In genomic region chr9:70271631-70272030, GRCm38 (mm10) we compare ENCODE assay signal across 27 mouse cellular contexts.
DNase-seq lines count a peak whose midpoint lies in the region; ATAC-seq and TF ChIP-seq lines count a peak whose summit lies in the region.
"Had no signal": no experiment of that assay in that cellular context is flagged by ENCODE, and none has a peak within 500 bp of the region (broad histone marks: within the 10 kb centered on the region; RNA-seq: fewer than 3 reads in every experiment).

No protein-coding gene starts in this region.

- dilution Hi-C loops in CH12.LX (cut with MboI; ENCODE audit: extremely low pct_ligation_motif_present, extremely low pct_unique_long_range_greater_than_20kb, low sequenced_read_pairs): no loop called here

- no peak for TF ChIP-seq EP300 in CH12.LX (IDR thresholded peaks at IDR 0.05; ENCODE audit: low read length)
- TF ChIP-seq EP300 in liver, postnatal 0 days (IDR thresholded peaks at IDR 0.05; ENCODE audit: low read depth): no peak

- TF ChIP-seq RAD21 in CH12.LX (IDR thresholded peaks at IDR 0.05; ENCODE audit: low read depth, low read length): no peak

- in situ Hi-C loops in CH12.LX (cut with MboI; ENCODE audit: low pct_ligation_motif_present, low pct_unique_long_range_greater_than_20kb, low sequenced_read_pairs): no loop called here

- no peak for TF ChIP-seq POLR2A in kidney, adult 2 months (IDR thresholded peaks at IDR 0.05; ENCODE audit: low read depth, low read length)
- TF ChIP-seq POLR2A in CH12.LX (IDR thresholded peaks at IDR 0.05; ENCODE audit: low read depth, low read length): 0 out of 2 replicates have a peak, but pooled peaks have one; percentile 22

- H3K9me3 ChIP-seq in liver, embryonic 15.5 days (replicated peaks): no peaks in the 10 kb centered on the region
- no peaks in the 10 kb centered on the region for H3K9me3 ChIP-seq in liver, embryonic 12.5 days (replicated peaks)
- peaks cover 3% of the 10 kb centered on the region for H3K9me3 ChIP-seq in CH12.LX (replicated peaks; ENCODE audit: low read length)
- no peaks in the 10 kb centered on the region for H3K9me3 ChIP-seq in liver, postnatal 0 days (ENCODE audit: low read length)
- no peaks in the 10 kb centered on the region for H3K9me3 ChIP-seq in hindbrain, embryonic 10.5 days
- H3K9me3 ChIP-seq: embryonic facial prominence, embryonic 12.5 days; forebrain, embryonic 12.5 days; G1E; heart, embryonic 15.5 days; limb, embryonic 12.5 days; neural tube, embryonic 13.5 days had no signal

- no peak for TF ChIP-seq CTCF in kidney, adult 2 months (conservative IDR thresholded peaks at IDR 0.05; ENCODE audit: insufficient read depth, insufficient read length, low read depth, low read length)
- TF ChIP-seq CTCF in CH12.LX (conservative IDR thresholded peaks at IDR 0.05 in 1 of 2, IDR thresholded peaks at IDR 0.05 in 1 of 2; ENCODE audit: low read depth in 2 of 2, low read length in 2 of 2): no peak
- no peak for TF ChIP-seq CTCF in liver, postnatal 0 days (IDR thresholded peaks at IDR 0.05; ENCODE audit: low read depth)

- ATAC-seq in liver, embryonic 15.5 days (ENCODE audit: insufficient read depth): no peak
- ATAC-seq in liver, embryonic 12.5 days: no peak
- ATAC-seq in liver, postnatal 0 days: peak; percentile 41
- ATAC-seq: inflammation-experienced regulatory T-cells, adult 6 months; midbrain, embryonic 16.5 days had no signal

- peaks cover 29% of the 10 kb centered on the region for H3K79me2 ChIP-seq in CH12.LX (replicated peaks; ENCODE audit: control insufficient read depth, extremely low read depth, insufficient read depth, poor library complexity, severe bottlenecking)

- H3K27ac ChIP-seq in kidney, adult 2 months (ENCODE audit: insufficient read depth, low read depth, low read length): peak overlapping the region; percentile 87
- peak overlapping the region; percentile 62 for H3K27ac ChIP-seq in liver, embryonic 15.5 days (replicated peaks)
- H3K27ac ChIP-seq in liver, embryonic 12.5 days: no peak overlapping the region
- H3K27ac ChIP-seq in CH12.LX (ENCODE audit: insufficient read depth, low read depth): no peak overlapping the region
- H3K27ac ChIP-seq in liver, postnatal 0 days (ENCODE audit: low read depth): peak overlapping the region; percentile 90
- no peak overlapping the region for H3K27ac ChIP-seq in hindbrain, embryonic 10.5 days
- H3K27ac ChIP-seq: embryonic facial prominence, embryonic 12.5 days; forebrain, embryonic 12.5 days; heart, embryonic 15.5 days; hindbrain, embryonic 14.5 days; limb, embryonic 12.5 days; neural tube, embryonic 13.5 days had no signal

- no peak overlapping the region for H3K9ac ChIP-seq in liver, embryonic 15.5 days
- no peak overlapping the region for H3K9ac ChIP-seq in liver, embryonic 12.5 days
- no peak overlapping the region for H3K9ac ChIP-seq in CH12.LX (ENCODE audit: insufficient read depth, low read depth)
- H3K9ac ChIP-seq in liver, postnatal 0 days (replicated peaks): no peak overlapping the region
- H3K9ac ChIP-seq: embryonic facial prominence, embryonic 12.5 days; forebrain, embryonic 12.5 days; heart, embryonic 15.5 days; hindbrain, embryonic 14.5 days; limb, embryonic 12.5 days; neural tube, embryonic 13.5 days had no signal

- H3K4me1 ChIP-seq in kidney, adult 2 months (ENCODE audit: control insufficient read depth, insufficient read depth, low read length): peaks cover 36% of the 10 kb centered on the region
- H3K4me1 ChIP-seq in liver, embryonic 15.5 days (replicated peaks): no peaks in the 10 kb centered on the region
- H3K4me1 ChIP-seq in liver, embryonic 12.5 days: 0 out of 2 replicates have a peak, but pooled peaks cover 2% of the 10 kb centered on the region
- H3K4me1 ChIP-seq in CH12.LX (ENCODE audit: control insufficient read depth in 1 of 2, insufficient read depth in 2 of 2): peaks cover 8 to 55% of the 10 kb centered on the region in 2 experiments
- peaks cover 8% of the 10 kb centered on the region; the same call in 1 of the 2 replicates for H3K4me1 ChIP-seq in liver, postnatal 0 days (ENCODE audit: insufficient read depth)
- peaks cover 15% of the 10 kb centered on the region for H3K4me1 ChIP-seq in hindbrain, embryonic 10.5 days (replicated peaks)
- H3K4me1 ChIP-seq: embryonic facial prominence, embryonic 12.5 days; heart, embryonic 15.5 days had no signal

- DNase-seq in kidney, adult 2 months: no peak
- no peak for DNase-seq in kidney, adult 11 months
- DNase-seq in CH12.LX (ENCODE audit: extremely low read depth): no peak
- DNase-seq in liver, postnatal 0 days: no peak
- no peak for DNase-seq in hindbrain, embryonic 10.5 days (ENCODE audit: low spot score)
- DNase-seq: adrenal gland, postnatal 36 days; cerebellum, postnatal 10 days; gastrocnemius, postnatal 36 days; heart, postnatal 36 days; lung, adult 2 months; retina, postnatal 1 day; right cerebral cortex, postnatal 25 days; thymus, postnatal 25 days had no signal

- no peaks in the 10 kb centered on the region for H3K27me3 ChIP-seq in kidney, adult 2 months (replicated peaks; ENCODE audit: control insufficient read depth, insufficient read depth, low read length)
- no peaks in the 10 kb centered on the region for H3K27me3 ChIP-seq in liver, embryonic 15.5 days
- H3K27me3 ChIP-seq in liver, embryonic 12.5 days (replicated peaks): no peaks in the 10 kb centered on the region
- no peaks in the 10 kb centered on the region for H3K27me3 ChIP-seq in CH12.LX (replicated peaks)
- no peaks in the 10 kb centered on the region for H3K27me3 ChIP-seq in liver, postnatal 0 days (ENCODE audit: insufficient read depth, low read length)
- no peaks in the 10 kb centered on the region for H3K27me3 ChIP-seq in hindbrain, embryonic 10.5 days (ENCODE audit: insufficient read depth, poor library complexity, severe bottlenecking)
- H3K27me3 ChIP-seq: embryonic facial prominence, embryonic 12.5 days; forebrain, embryonic 12.5 days; heart, embryonic 15.5 days; limb, embryonic 12.5 days; neural tube, embryonic 13.5 days; Patski had no signal

- H3K36me3 ChIP-seq in kidney, adult 2 months (ENCODE audit: control insufficient read depth, insufficient read depth, low read length): no peaks in the 10 kb centered on the region
- H3K36me3 ChIP-seq in liver, embryonic 15.5 days (replicated peaks): no peaks in the 10 kb centered on the region
- no peaks in the 10 kb centered on the region for H3K36me3 ChIP-seq in liver, embryonic 12.5 days
- peaks cover 14 to 91% of the 10 kb centered on the region in 2 experiments for H3K36me3 ChIP-seq in CH12.LX (replicated peaks in 1 of 2; ENCODE audit: control insufficient read depth in 1 of 2, insufficient read depth in 1 of 2, low read length in 1 of 2)
- no peaks in the 10 kb centered on the region for H3K36me3 ChIP-seq in liver, postnatal 0 days (replicated peaks; ENCODE audit: insufficient read depth, low read length)
- no peaks in the 10 kb centered on the region for H3K36me3 ChIP-seq in hindbrain, embryonic 10.5 days
- H3K36me3 ChIP-seq: embryonic facial prominence, embryonic 12.5 days; forebrain, embryonic 12.5 days; G1E; heart, embryonic 15.5 days; limb, embryonic 12.5 days; neural tube, embryonic 13.5 days had no signal

- no peak overlapping the region for H3K4me3 ChIP-seq in kidney, adult 2 months (ENCODE audit: insufficient read depth, low read depth, low read length)
- no peak overlapping the region for H3K4me3 ChIP-seq in liver, embryonic 15.5 days (replicated peaks)
- H3K4me3 ChIP-seq in liver, embryonic 12.5 days: no peak overlapping the region
- no peak overlapping the region for H3K4me3 ChIP-seq in CH12.LX (replicated peaks in 1 of 3; ENCODE audit: low read depth in 2 of 3, low read length in 2 of 3, poor library complexity in 1 of 3)
- H3K4me3 ChIP-seq in liver, postnatal 0 days (ENCODE audit: low read depth, low read length): no peak overlapping the region
- no peak overlapping the region for H3K4me3 ChIP-seq in hindbrain, embryonic 10.5 days
- H3K4me3 ChIP-seq: embryonic facial prominence, embryonic 12.5 days; erythroblast, embryonic 14.5 days; forebrain, embryonic 12.5 days; heart, embryonic 15.5 days; limb, embryonic 12.5 days; myocyte; neural tube, embryonic 13.5 days had no signal

- no peak overlapping the region for H3K4me2 ChIP-seq in liver, embryonic 15.5 days
- H3K4me2 ChIP-seq in liver, embryonic 12.5 days: no peak overlapping the region
- H3K4me2 ChIP-seq in CH12.LX (ENCODE audit: insufficient read depth, low read depth, poor library complexity, severe bottlenecking): no peak overlapping the region
- 0 out of 2 replicates have a peak overlapping the region, but pooled peaks have one; percentile 9 for H3K4me2 ChIP-seq in liver, postnatal 0 days (ENCODE audit: low read depth, low read length)
- H3K4me2 ChIP-seq: embryonic facial prominence, embryonic 12.5 days; forebrain, embryonic 12.5 days; heart, embryonic 15.5 days; hindbrain, embryonic 14.5 days; limb, embryonic 12.5 days; neural tube, embryonic 13.5 days had no signal

- WGBS in kidney, adult 2 months: 71% methylated on average over 9 of the region's 9 CpGs
- WGBS in liver, embryonic 15.5 days (ENCODE audit: insufficient replicate concordance): 67% methylated on average over 9 of the region's 9 CpGs
- 77% methylated on average over 9 of the region's 9 CpGs for WGBS in liver, embryonic 12.5 days (ENCODE audit: insufficient replicate concordance)
- WGBS in liver, postnatal 0 days (ENCODE audit: insufficient replicate concordance): 85% methylated on average over 9 of the region's 9 CpGs
- 93% methylated on average over 9 of the region's 9 CpGs for WGBS in hindbrain, embryonic 10.5 days

TF ChIP-seq in CH12.LX, 34 proteins besides CTCF, POLR2A, EP300 and RAD21 (continues in another document):
- TF ChIP-seq CHD1 (IDR thresholded peaks at IDR 0.05; ENCODE audit: low read depth, low read length) (no peak), MAFK (IDR thresholded peaks at IDR 0.05; ENCODE audit: insufficient replicate concordance, low read length) (no peak), ZNF384 (IDR thresholded peaks at IDR 0.05; ENCODE audit: low read depth, low read length) (no peak), IRF4 (IDR thresholded peaks at IDR 0.05; ENCODE audit: low read depth, low read length) (no peak), ZC3H11A (IDR thresholded peaks at IDR 0.05; ENCODE audit: low read depth, low read length) (no peak), MAZ (IDR thresholded peaks at IDR 0.05; ENCODE audit: low read depth, low read length) (no peak), ELF1 (IDR thresholded peaks at IDR 0.05; ENCODE audit: low read depth, low read length) (no peak), SIN3A (IDR thresholded peaks at IDR 0.05; ENCODE audit: low read length) (no peak), E2F4 (IDR thresholded peaks at IDR 0.05; ENCODE audit: insufficient replicate concordance, low read depth, low read length) (no peak), SMC3 (IDR thresholded peaks at IDR 0.05; ENCODE audit: low read depth, low read length) (no peak), USF1 (IDR thresholded peaks at IDR 0.05; ENCODE audit: low read depth, low read length) (no peak), MEF2A (IDR thresholded peaks at IDR 0.05; ENCODE audit: borderline replicate concordance, low read depth, low read length) (no peak), TBP (conservative IDR thresholded peaks at IDR 0.05; ENCODE audit: low read depth, low read length) (no peak), RCOR1 (conservative IDR thresholded peaks at IDR 0.05; ENCODE audit: low read depth, low read length) (no peak), MAX (IDR thresholded peaks at IDR 0.05; ENCODE audit: low read length) (no peak)

Comparison
In these comparisons a context has a peak if more than half of its experiments do, and no peak if none do; other contexts are left out.
1. H3K27ac ChIP-seq: peak in kidney, adult 2 months (single experiment), liver, embryonic 15.5 days (single experiment) and liver, postnatal 0 days (single experiment); none in liver, embryonic 12.5 days (single experiment), CH12.LX (single experiment) and hindbrain, embryonic 10.5 days (single experiment).